Mouse (Mus musculus) hindlimb bud, embryonic 11.5 days (tissue): Measurements from ENCODE around the gene Atp5b.
A peak's percentile ranks its signal among the peaks of the same experiment; 100 is the strongest.
"Not testable (repeated sequence)": the region's sequence is repeated elsewhere in the genome, so short reads cannot be mapped to it uniquely, and the experiment has no call there.

Experiments
- DNase-seq: peaks from one replicate; pipeline ENCODE4 v3.0.0-alpha.2; 2012; ENCODE audit warnings: low read depth, low spot score; ENCODE audit errors: extremely low spot score

Gene Atp5b

GRCm38 (mm10) chr10:128066072-128066471, 17.0 kb upstream of the Atp5b start:
- DNase-seq, result no peak

DNA sequence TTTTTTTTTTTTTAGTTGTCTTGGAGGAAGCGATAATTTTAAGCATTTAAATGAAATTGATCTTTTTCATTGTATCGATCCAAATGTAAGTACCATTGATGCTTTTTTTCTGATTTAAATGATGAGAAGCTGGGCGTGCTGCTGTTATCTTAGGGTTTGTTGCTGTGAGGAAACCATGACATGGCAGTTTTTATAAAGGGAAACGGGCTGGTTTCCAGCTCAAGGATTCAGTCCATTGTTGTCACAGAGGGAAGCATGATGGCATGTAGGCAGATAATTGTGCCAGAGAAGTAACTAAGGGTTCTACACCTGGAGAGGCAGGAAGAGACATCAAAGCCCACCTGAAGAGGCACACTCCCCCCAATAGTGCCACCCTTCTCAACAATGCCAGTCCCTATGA, 13.9 kb upstream of the Atp5b start:
- DNase-seq, result no peak

- DNase-seq, result not testable (repeated sequence)
These were observed 12.6 kb upstream of the Atp5b start for GRCm38 (mm10) chr10:128070432-128070831.

GRCm38 (mm10) chr10:128078269-128078668, 4.8 kb upstream of the Atp5b start:
- DNase-seq, result not testable (repeated sequence)

DNA sequence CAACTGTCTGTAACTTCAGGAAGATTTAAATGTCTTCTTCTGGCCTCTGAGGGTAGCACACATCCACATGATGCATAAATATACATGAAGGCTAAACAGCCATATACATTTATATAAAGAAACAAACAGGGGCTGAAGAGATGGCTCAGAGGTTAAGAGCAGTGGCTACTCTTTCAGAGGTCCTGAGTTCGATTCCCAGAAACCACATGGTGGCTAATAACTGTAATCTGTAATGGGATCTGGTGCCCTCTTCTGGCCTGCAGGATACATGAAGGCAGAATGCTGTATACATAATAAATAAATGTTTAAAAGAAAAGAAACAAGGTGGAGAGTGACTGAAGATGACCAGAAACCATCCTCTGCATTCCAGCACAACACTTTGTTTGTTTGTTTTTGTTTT, 2.6 kb upstream of the Atp5b start:
- no peak for DNase-seq

GRCm38 (mm10) chr10:128081807-128082476, 1.1 kb upstream of the Atp5b start:
- no peak for DNase-seq

DNA sequence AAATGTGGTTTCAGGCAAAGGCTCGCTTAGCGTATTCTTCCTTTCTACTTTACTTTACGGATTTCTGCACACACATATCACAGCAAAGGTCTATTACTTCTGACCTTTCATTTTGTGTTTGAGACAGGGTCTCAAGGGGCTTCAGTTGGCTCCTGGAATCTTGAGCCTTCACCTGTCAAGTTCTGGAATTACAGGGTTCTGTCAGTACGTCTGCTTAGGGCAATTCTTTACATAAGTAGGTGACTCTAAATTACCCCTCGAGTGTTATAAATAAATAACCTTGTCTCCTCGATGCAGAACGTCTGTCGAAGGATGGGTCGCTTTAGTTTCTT, 630 bp upstream of the Atp5b start:
- no peak for DNase-seq

DNA sequence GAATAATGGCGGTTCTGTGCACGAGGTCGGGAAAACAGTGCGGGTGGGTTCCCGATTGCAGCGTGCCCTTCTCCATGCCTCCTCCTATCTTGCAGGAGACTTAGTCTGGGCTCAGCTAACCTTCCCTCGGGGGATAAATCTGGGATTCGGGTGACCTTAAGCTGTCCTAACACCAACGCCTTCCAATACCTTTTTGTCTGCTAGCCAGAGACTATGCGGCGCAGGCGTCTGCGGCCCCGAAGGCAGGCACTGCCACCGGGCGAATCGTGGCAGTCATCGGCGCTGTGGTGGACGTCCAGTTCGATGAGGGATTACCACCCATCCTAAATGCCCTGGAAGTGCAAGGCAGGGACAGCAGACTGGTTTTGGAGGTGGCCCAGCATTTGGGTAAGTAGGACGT, 615 bp downstream of the Atp5b start:
- no peak for DNase-seq

- no peak for DNase-seq
These were observed 1.1 kb downstream of the Atp5b start for GRCm38 (mm10) chr10:128084160-128084559.

GRCm38 (mm10) chr10:128086391-128086790, 3.3 kb downstream of the Atp5b start:
- DNase-seq, result no peak

DNA sequence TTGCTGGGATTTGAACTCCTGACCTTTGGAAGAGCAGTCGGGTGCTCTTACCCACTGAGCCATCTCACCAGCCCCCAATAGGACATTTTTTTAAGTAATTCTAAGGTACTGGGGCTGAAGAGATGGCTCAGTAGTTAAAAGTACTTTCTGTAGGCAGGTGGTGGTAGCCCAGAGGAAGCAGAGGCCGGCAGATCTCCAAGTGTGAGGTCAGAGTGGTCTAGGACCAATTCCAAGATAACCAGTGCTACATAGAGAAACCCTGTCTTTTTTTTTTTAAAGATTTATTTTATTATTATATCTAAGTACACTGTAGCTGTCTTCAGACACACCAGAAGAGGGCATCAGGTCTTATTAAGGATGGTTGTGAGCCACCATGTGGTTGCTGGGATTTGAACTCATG, 4.1 kb downstream of the Atp5b start:
- not testable (repeated sequence) for DNase-seq

- no peak for DNase-seq
These were observed 5.1 kb downstream of the Atp5b start for GRCm38 (mm10) chr10:128088181-128088580.

DNA sequence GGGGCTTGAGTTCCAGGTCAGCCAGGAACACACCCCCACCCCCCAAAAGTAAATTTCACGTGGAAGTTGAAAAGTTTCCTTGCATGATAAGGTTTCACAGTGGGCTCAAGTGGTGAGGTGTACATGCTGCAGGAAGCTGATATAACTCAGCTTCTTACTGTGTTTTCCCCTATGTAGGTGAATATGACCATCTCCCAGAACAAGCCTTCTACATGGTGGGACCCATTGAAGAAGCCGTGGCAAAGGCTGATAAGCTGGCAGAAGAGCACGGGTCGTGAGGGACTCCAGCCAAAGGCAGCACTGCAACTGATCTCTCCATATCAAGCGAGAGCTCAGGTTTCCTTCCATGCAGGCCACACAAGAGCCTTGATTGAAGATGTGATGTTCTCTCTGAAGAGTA, 6.8 kb downstream of the Atp5b start:
- no peak for DNase-seq

GRCm38 (mm10) chr10:128090651-128091563, 7.8 kb downstream of the Atp5b start:
- DNase-seq, result peak; percentile 90

DNA sequence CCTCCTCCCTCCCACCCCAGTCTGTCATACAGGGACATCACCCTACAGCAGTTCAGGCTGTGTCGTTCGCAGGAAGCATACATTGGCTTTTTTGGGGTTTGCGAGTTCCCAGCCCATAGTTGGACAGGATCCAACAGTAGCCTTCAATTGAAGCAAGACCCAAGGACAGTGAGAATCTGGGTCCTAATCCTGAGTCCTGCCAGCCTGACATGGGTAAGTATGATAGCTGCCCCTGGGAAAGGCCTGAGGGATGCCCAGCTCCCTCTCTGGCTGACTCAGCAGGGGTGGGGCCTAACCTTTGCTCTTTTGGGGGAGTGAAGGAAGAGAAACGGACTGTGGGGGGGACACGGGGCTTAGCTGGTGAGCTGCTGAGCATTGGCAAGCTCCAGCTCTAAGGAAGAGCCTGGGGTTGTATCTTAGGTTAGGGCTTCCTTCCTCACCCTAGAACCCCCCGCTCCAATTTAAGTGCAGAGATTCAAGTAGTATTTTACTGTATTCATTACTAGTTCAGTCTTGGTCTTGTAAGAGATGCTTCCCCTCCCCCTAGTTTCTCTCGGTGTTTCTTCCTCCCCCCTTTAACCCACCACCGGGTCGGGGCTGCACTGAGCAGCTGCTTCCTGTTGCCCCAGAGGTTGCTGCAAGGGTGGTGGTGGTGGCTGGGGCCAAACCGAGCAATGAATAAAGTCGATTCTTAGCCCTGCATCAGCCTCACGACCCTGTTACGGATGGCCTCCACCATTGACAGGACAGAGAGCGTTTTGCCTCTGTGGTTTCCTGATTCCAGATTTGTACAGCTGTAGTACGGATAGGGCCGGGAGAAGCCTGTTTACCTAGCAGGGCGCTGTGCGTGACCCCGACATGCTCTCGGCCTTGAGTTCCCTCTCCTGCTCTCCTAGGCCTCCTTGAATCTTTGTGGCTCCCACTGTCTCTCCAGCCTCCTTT, 8.8 kb downstream of the Atp5b start, which contains the start of gene Baz2a:
Gene Baz2a, plus strand, starts transcription at position 14 of the 942 bp plus-strand sequence.
- DNase-seq, result no peak

GRCm38 (mm10) chr10:128092506-128093495, 9.7 kb downstream of the Atp5b start:
- no peak for DNase-seq

DNA sequence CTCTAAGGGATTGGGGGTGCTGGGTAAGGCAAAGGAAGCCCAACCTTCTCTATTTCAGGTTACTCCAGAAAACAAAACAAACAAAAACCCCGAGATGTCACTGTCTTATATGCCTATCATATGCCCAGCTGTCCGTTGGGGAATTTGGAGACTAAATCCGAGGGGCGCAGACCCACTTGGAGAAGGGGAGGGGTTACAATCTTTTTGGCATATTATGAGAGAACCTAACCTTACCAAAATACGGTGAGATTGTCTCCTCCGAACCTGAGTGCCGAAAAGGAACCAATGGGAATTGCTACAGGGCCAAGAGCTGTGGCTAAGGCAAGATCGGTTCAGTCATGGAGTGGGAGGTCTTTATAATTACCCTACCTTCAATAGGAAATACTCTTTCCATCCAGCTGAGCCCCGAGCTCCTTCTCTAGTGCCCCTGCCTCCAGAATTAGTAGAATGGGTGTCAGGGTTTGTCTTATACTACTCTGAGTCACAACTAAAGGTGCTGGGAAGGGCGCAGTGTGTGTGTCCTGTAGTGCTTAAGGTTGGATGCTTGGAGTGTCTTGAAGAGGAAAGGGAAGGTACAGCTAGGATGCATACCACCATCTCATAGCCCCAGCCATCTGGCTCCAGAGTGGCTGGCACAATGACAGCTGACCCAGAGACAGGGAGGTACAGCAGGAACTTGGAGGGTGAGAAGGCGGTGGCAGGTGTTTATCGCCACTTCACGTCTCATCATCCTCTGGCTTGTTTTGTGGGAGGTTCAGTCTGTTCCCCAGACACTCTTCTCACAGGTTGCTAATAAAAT, 10.6 kb downstream of the Atp5b start:
- no peak for DNase-seq

GRCm38 (mm10) chr10:128094340-128094968, 11.4 kb downstream of the Atp5b start:
- DNase-seq, result no peak
